Mouse (Mus musculus): ENCODE results near the gene H2-Aa. TPM values are rescaled to one million over a fixed set of nuclear protein-coding genes. Genes with fewer than 3 reads are reported as not detected.
A peak's percentile ranks its signal among the peaks of the same experiment; 100 is the strongest.

The H2-Aa gene
- polyA plus RNA-seq, 1 experiment: not detected

DNA sequence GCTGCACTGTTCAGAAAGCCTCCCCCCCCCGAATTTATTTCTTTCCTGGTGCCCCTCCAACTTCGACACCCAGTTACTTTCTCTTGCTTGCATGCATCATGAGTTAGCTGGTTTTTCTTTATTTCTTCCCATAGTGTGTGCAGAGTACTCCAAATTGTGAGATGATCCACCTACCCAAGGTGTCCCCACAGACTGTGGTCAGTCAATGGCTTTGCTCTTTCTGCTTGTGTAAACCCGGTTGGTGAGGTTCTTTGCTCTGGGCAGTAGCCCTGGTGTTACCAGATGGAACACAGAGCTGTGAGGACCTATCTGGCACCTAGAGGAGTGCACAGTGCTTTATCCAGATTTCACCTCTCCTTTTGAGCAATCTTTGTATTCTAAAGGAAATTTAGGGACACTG, 508 bp upstream of the H2-Aa start:
- TF ChIP-seq POLR2A (IDR thresholded peaks at IDR 0.05; ENCODE audit: low read depth, low read length): no peak
- Histone ChIP-seq H3K27ac (ENCODE audit: insufficient read depth, low read length) (no peak overlapping the region), H3K4me3 (ENCODE audit: insufficient read depth, low read length) (no peak overlapping the region), H3K4me1 (ENCODE audit: control insufficient read depth, insufficient read depth, low read length) (no peaks in the 10 kb centered on the region)

DNA sequence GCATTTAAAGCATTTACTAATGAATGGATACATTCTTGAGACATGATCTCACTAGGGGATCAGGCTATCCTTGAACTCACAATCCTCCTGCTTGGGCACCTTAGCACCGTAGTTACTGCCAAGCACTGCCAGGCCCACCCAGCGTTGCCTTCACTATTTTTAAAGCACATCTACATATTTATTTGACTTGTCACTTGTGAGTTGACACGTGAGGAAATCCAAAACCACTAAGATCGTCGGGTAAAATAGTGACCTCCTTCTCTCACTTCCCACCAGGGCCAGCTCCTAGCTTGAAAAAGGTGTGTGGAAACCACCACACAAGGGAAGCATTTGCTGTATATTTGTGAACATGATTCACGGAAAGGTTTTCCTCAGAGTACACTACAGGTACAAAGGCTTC, 624 bp downstream of the H2-Aa start:
- no peaks in the 10 kb centered on the region for H3K4me1 ChIP-seq (ENCODE audit: control insufficient read depth, insufficient read depth, low read length)
- H3K27ac ChIP-seq (ENCODE audit: insufficient read depth, low read length): no peak overlapping the region
- TF ChIP-seq CTCF (IDR thresholded peaks at IDR 0.05; ENCODE audit: borderline replicate concordance, insufficient read depth, low read length): no peak
- TF ChIP-seq POLR2A (IDR thresholded peaks at IDR 0.05; ENCODE audit: low read depth, low read length): no peak
- no peak overlapping the region for H3K4me3 ChIP-seq (ENCODE audit: insufficient read depth, low read length)

DNA sequence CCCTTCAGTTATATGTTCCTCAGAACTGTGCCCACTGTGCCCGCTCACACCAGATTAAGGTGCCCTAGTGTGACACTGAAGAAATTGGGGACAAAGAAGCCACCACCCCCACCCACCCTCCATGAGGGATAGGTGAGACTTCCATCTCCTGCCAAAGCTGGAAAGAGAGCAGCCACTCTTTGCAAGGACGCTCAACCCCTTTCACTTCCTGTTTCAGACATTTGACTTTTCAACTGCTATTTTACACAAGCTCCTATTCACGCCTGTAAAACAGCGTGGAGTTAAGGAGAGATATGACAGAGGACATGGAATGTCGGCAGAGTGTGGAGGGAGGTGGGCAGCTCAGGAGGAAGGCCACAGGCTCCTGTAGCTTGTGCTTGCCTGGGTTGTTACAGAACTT, 1.1 kb downstream of the H2-Aa start:
- H3K27ac ChIP-seq (ENCODE audit: insufficient read depth, low read length): no peak overlapping the region
- no peak for TF ChIP-seq POLR2A (IDR thresholded peaks at IDR 0.05; ENCODE audit: low read depth, low read length)
- no peak for TF ChIP-seq CTCF (IDR thresholded peaks at IDR 0.05; ENCODE audit: borderline replicate concordance, insufficient read depth, low read length)
- H3K4me3 ChIP-seq (ENCODE audit: insufficient read depth, low read length): no peak overlapping the region
- H3K4me1 ChIP-seq (ENCODE audit: control insufficient read depth, insufficient read depth, low read length): no peaks in the 10 kb centered on the region

DNA sequence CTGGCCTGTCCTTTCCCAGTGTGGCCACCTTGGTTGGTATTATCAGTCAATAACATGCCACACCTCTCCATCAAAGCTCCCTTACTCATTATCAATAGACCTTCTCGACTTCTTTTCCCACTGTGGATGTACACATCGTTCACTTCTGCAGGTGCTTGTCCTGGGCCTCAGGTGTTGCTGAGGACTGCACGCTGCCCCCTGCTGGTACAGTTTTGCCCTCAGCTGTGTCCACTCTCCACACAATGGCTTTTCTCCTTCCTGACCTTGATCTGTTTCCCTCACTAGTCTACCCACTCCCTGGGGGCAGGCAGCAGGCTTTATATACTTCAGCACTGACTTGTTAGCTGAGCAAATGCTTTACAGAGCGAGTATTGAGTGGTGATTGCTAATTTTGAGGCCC, 1.8 kb downstream of the H2-Aa start:
- no peak overlapping the region for H3K27ac ChIP-seq (ENCODE audit: insufficient read depth, low read length)
- TF ChIP-seq CTCF (IDR thresholded peaks at IDR 0.05; ENCODE audit: borderline replicate concordance, insufficient read depth, low read length) (peak; percentile 46; the same call in 1 of the 2 replicates), POLR2A (IDR thresholded peaks at IDR 0.05; ENCODE audit: low read depth, low read length) (no peak)
- no peak overlapping the region for H3K4me3 ChIP-seq (ENCODE audit: insufficient read depth, low read length)
- H3K4me1 ChIP-seq (ENCODE audit: control insufficient read depth, insufficient read depth, low read length): no peaks in the 10 kb centered on the region

DNA sequence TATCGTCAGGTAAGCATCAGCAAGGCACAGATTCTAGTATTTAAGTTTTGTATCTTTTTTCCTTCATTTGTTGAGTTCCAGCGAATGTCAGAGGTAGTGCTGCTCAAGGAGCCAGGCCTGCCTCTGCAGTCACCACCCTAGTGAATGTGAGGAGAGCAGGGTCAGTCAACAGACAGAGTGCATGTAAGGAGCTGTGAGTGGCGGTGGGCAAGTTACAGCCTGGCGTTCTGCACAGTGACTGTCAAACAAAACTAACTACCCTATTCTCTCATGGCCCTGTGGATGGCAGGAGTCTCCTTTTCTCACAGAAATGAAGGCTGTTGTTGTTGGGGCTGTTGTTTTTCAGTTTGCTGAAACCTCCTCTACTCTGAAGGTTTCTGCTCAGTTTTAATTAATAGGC, 2.3 kb downstream of the H2-Aa start:
- Histone ChIP-seq H3K4me3 (ENCODE audit: insufficient read depth, low read length) (no peak overlapping the region), H3K4me1 (ENCODE audit: control insufficient read depth, insufficient read depth, low read length) (no peaks in the 10 kb centered on the region), H3K27ac (ENCODE audit: insufficient read depth, low read length) (no peak overlapping the region)
- TF ChIP-seq POLR2A (IDR thresholded peaks at IDR 0.05; ENCODE audit: low read depth, low read length) (no peak), CTCF (IDR thresholded peaks at IDR 0.05; ENCODE audit: borderline replicate concordance, insufficient read depth, low read length) (no peak)

DNA sequence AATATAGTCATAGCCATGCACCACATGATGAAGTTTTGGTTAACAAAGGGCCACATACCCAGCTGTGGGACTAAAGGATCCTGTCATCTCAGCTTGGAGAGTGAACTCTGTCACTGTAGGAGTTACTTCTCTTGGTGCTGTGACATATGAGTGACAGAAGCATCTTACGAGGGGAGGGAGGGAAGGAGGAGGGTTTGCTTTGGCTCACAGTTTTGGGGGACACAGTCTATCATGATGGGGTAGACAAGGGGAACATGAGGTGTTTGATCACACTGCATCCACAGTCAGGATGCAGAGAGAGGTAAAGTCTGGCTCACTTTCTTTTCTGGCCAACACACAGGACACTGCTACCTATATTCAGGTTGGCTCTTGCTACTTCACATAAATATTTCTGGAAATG, 5.8 kb downstream of the H2-Aa start:
- TF ChIP-seq POLR2A (IDR thresholded peaks at IDR 0.05; ENCODE audit: low read depth, low read length) (no peak), CTCF (IDR thresholded peaks at IDR 0.05; ENCODE audit: borderline replicate concordance, insufficient read depth, low read length) (no peak)
- H3K27ac ChIP-seq (ENCODE audit: insufficient read depth, low read length): no peak overlapping the region
- no peaks in the 10 kb centered on the region for H3K4me1 ChIP-seq (ENCODE audit: control insufficient read depth, insufficient read depth, low read length)

DNA sequence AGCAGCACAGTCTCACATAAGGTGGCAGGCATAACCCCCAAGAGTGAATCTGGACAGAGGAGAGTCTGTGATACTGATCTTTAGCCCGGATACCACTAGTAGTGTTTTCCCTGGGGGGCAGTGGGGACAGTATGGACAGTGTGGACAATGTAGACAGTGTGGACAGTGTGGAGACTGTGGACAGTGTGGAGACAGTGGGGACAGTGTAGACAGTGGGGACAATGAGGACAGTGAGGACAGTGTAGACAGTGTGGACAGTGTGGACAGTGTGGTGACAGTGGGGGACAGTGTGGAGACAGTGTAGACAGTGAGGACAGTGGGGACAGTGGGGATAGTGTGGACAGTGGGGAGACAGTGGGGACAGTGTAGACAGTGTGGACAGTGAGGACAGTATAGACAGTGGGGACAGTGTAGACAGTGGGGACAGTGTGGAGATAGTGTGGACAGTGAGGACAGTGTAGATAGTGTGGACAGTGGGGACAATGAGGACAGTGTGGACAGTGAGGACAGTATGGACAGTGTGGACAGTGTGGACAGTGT, 7.1 kb downstream of the H2-Aa start:
- H3K27ac ChIP-seq (ENCODE audit: insufficient read depth, low read length): no peak overlapping the region
- TF ChIP-seq CTCF (IDR thresholded peaks at IDR 0.05; ENCODE audit: borderline replicate concordance, insufficient read depth, low read length) (no peak), POLR2A (IDR thresholded peaks at IDR 0.05; ENCODE audit: low read depth, low read length) (no peak)
- H3K4me1 ChIP-seq (ENCODE audit: control insufficient read depth, insufficient read depth, low read length): no peaks in the 10 kb centered on the region
- no peak overlapping the region for H3K4me3 ChIP-seq (ENCODE audit: insufficient read depth, low read length)

More for the DNA sequence above, 5.8 kb downstream of the H2-Aa start:
- no peak overlapping the region for H3K4me3 ChIP-seq (ENCODE audit: insufficient read depth, low read length)

DNA sequence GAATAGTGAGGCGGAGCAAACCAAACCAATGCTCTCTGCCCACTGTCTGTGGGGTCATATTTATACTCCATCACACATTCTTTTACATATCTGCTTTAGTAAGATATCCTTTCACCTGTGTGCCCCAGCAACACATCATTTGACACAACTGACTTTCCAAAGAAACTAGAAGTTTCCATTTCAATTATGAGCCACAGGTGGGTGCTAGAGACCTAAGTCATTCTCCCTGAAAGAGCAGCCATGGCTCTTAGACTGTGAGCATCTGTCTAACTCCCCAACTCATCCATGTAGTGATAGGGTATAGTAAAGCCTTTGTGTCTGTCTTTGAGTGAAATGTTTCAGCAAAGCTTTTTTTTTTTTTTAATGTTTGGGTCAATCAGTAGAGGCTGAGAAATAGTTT, 15.5 kb downstream of the H2-Aa start:
- Histone ChIP-seq H3K4me1 (ENCODE audit: control insufficient read depth, insufficient read depth, low read length) (no peaks in the 10 kb centered on the region), H3K27ac (ENCODE audit: insufficient read depth, low read length) (no peak overlapping the region), H3K4me3 (ENCODE audit: insufficient read depth, low read length) (no peak overlapping the region)
- TF ChIP-seq CTCF (IDR thresholded peaks at IDR 0.05; ENCODE audit: borderline replicate concordance, insufficient read depth, low read length) (no peak), POLR2A (IDR thresholded peaks at IDR 0.05; ENCODE audit: low read depth, low read length) (no peak)

DNA sequence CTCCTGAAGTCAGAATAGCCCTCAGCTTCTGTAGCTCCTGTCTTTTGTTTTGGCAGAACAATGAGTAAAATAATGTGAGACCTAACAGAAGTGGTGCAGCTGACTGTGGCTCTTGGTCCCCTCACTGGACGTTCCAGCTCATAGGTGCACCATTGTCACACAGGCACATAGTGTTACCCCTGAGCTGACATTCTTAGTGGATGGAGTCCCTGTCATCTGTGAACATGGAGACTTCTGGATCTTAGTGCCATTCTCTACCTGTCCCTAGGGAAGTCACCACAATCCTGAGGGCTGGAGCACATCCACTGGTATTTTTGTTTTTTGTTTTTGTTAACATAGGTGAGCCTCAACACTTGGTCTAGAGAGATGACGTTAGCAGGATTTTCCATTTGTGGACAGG, 16.7 kb downstream of the H2-Aa start:
- H3K4me3 ChIP-seq (ENCODE audit: insufficient read depth, low read length): no peak overlapping the region
- no peak overlapping the region for H3K27ac ChIP-seq (ENCODE audit: insufficient read depth, low read length)
- no peak for TF ChIP-seq POLR2A (IDR thresholded peaks at IDR 0.05; ENCODE audit: low read depth, low read length)
- TF ChIP-seq CTCF (IDR thresholded peaks at IDR 0.05; ENCODE audit: borderline replicate concordance, insufficient read depth, low read length): no peak

DNA sequence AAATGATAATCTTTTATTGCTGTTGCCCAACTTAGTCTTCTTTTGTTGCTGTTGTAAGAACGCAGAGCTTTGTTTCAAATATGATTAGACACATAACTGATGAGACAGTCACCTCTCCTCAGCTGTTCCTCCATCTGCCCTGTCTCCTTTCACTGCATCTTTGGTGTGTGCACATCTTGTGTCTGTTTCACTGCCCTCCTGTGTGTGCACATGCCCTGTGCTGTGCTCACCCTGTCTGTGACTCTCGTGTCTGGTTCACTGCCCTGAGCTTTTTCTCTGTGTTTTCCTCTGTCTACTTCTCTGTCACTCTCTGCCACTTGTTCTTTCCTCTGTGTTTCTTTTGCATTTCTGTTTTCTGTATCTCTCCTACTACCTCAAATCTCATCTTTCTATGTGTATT, 17.4 kb downstream of the H2-Aa start:
- TF ChIP-seq CTCF (IDR thresholded peaks at IDR 0.05; ENCODE audit: borderline replicate concordance, insufficient read depth, low read length) (no peak), POLR2A (IDR thresholded peaks at IDR 0.05; ENCODE audit: low read depth, low read length) (no peak)
- Histone ChIP-seq H3K4me1 (ENCODE audit: control insufficient read depth, insufficient read depth, low read length) (no peaks in the 10 kb centered on the region), H3K4me3 (ENCODE audit: insufficient read depth, low read length) (no peak overlapping the region)

More for the DNA sequence above, 16.7 kb downstream of the H2-Aa start:
- no peaks in the 10 kb centered on the region for H3K4me1 ChIP-seq (ENCODE audit: control insufficient read depth, insufficient read depth, low read length)

DNA sequence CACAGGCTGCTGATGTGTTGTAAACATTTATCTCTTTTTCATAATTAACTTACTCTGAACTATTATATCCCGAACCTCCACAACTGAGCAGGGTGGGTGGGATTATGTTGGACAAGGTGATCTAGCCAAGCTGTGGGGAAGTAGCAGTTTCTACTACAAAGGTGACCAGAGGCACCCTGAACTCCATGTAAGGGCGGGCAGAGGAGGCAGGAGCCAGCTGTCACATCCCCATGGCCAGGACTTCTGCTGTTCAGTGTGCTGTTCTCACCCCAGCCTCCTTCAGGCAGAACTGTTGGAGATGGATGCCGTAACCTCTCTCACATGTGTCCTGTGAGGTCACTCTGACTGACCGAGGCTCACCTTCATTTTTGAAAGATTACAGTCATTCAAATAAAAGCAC, 17.8 kb downstream of the H2-Aa start:
- Histone ChIP-seq H3K4me1 (ENCODE audit: control insufficient read depth, insufficient read depth, low read length) (no peaks in the 10 kb centered on the region), H3K4me3 (ENCODE audit: insufficient read depth, low read length) (no peak overlapping the region), H3K27ac (ENCODE audit: insufficient read depth, low read length) (no peak overlapping the region)
- no peak for TF ChIP-seq POLR2A (IDR thresholded peaks at IDR 0.05; ENCODE audit: low read depth, low read length)
- no peak for TF ChIP-seq CTCF (IDR thresholded peaks at IDR 0.05; ENCODE audit: borderline replicate concordance, insufficient read depth, low read length)

More for the DNA sequence above, 17.4 kb downstream of the H2-Aa start:
- no peak overlapping the region for H3K27ac ChIP-seq (ENCODE audit: insufficient read depth, low read length)

Data from embryonic fibroblast, embryonic 13.5 days (primary cell).